9 mouse cellular contexts compared by ENCODE assay signal in the genomic region with DNA sequence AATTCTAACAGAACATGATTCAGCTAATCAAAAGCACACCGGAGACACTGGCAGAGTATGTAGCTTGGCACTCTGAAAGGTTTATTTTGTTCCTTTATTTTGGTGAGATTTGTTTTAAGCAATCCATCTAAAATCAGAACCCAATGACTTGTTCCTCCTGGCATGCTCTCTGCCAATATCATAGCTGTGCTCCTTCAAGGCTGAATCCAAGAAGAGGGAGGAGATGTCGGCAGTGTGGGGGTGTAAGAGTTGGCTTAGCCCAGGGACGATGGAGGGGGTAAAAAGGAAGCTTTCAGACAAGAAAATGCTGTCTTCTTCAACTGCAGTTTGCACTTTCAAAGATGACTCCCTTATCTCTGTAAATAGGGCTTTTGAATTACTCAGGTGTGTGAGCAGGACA.
DNase-seq lines count a peak whose midpoint lies in the region.
"Had no signal": no experiment of that assay in that cellular context is flagged by ENCODE, and none has a peak within 500 bp of the region (broad histone marks: within the 10 kb centered on the region; RNA-seq: fewer than 3 reads in every experiment).

No protein-coding gene starts in this region.

- DNase-seq in left cerebral cortex, adult 18-20 months (ENCODE audit: low spot score in 2 of 2) = peak; percentile 25 to 33
- no peak for DNase-seq in left cerebral cortex, postnatal 4 days
- DNase-seq in cerebellum, adult 11-12 months = peak; percentile 41
- DNase-seq in cerebellum, postnatal 10 days = peak; percentile 39 to 43
- peak; percentile 31 to 44 for DNase-seq in left cerebral cortex, postnatal 36 days (ENCODE audit: low spot score in 2 of 2)
- DNase-seq in urinary bladder, adult 2 months (ENCODE audit: low spot score) = no peak
- DNase-seq in spleen, adult 18-20 months = no peak
- DNase-seq: kidney, adult 9 months; thymus, postnatal 14 days had no signal

- intact Hi-C loops in left cerebral cortex, postnatal 4 days (cut with DNase I) = no loop called here
- intact Hi-C loops in left cerebral cortex, postnatal 36 days (cut with DNase I) = no loop called here

Comparison
In these comparisons a context has a peak if more than half of its experiments do, and no peak if none do; other contexts are left out.
1. DNase-seq: peak in left cerebral cortex, adult 18-20 months (2 of 2), cerebellum, adult 11-12 months (single experiment), cerebellum, postnatal 10 days (2 of 2) and left cerebral cortex, postnatal 36 days (2 of 2); none in left cerebral cortex, postnatal 4 days (single experiment), urinary bladder, adult 2 months (single experiment) and spleen, adult 18-20 months (0 of 2).